Mouse (Mus musculus) brain, adult 2 months (tissue): ENCODE measurements at regions not wholly inside any gene's neighbourhood (a gene's known extent, or its start where the extent isn't known, plus 50 kb on each side); places are given as distances from the start of the nearest gene placed in this dataset.
"Not testable (repeated sequence)": the region's sequence is repeated elsewhere in the genome, so short reads cannot be mapped to it uniquely, and the experiment has no call there.

ENCODE experiments used
- DNase-seq: peaks from one replicate; pipeline ENCODE4 v3.0.0; 2011; ENCODE audit warnings: low read depth, low spot score

- DNase-seq: peak; percentile 99
Measured at GRCm38 (mm10) chr5:102123285-102123684, 53.6 kb upstream of the Wdfy3 start.

GRCm38 (mm10) chr5:102126737-102127136 is 57.0 kb upstream of the Wdfy3 start:
- peak; percentile 60 for DNase-seq

DNA sequence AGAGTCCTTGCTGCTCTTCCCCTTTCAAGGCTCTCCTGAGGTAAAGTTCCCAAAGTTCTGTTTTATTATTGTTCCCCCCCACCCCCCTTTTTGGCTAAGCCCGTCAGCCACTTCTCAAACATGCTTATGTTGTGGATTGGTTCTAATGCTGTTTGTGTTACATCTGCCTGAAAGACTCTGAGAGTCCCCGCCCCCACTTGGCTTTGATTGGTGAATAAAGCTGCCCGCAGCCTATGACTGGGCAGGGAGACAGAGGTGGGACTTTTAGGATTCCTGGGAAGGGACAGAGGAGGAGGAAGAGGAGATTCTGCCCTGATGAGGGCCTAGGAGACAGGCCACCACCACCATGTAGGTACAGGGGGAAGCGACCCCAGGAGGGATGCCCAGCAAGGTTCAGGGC is 78.3 kb upstream of the Wdfy3 start:
- DNase-seq: no peak

- DNase-seq: peak; percentile 92
Measured at GRCm38 (mm10) chr5:102149481-102150129, 79.9 kb upstream of the Wdfy3 start.

- DNase-seq: no peak
Measured at GRCm38 (mm10) chr5:102159621-102160020, 89.9 kb upstream of the Wdfy3 start.

DNA sequence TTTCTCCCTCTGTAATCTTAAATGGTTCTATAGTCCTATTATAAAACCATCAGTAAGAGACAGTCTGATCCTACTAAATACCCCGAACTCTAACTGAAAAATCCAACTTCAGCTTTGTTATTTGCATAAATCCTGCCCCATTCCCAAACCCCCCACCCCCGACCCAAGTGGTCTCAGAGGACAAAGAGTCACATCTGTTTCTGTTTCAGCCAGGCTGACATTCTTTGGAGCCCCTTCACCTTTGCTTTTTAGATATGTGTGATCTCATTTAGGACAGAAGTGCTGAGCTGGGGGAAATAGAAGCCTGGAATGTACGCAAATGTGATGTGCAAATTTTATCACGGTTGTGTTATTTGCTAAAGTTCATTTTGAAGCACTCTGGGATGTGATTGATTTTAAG is 98.3 kb upstream of the Wdfy3 start:
- no peak for DNase-seq

GRCm38 (mm10) chr5:102171808-102172207 is 102.1 kb upstream of the Wdfy3 start:
- DNase-seq: peak; percentile 23

DNA sequence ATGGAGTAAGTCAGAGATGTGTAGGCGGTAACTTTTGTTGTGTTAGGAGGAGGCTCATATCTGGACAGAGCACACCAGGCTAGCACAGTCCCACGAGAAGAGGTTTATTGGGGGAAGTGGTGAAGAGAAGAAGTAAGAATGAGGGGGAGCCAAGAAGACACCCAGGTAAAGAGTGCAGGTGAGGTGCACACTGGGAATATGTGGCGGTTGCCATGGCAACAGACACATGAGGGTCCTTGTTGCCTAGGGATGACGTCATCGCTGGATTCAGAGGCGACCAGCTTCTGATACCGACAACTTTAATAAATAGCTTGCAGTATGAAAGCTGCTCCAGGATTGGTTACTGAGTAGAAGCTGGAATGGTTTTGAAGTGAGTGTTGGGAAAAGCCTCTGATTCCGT is 110.5 kb upstream of the Wdfy3 start:
- peak; percentile 23 for DNase-seq

DNA sequence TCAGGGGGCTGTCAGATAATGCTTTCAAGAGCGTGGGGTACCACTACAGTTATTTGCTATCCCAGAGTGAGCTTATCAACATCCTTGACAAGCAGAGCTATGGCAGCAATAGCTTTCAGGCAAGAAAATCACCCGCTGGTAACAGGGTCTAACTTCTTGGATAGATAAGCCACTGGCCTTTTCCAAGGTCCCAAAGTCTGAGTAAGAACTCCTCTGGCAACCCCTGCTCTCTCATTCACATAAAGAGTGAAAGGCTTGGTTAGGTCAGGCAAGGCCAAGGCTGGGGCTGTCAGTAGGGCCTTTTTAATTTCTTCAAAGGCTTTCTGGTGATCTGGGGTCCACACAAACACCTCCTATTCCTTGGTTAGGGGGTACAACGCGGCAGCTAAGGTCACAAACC is 119.2 kb upstream of the Wdfy3 start:
- not testable (repeated sequence) for DNase-seq

- DNase-seq: no peak
Measured at GRCm38 (mm10) chr5:102206456-102206855, 136.7 kb upstream of the Wdfy3 start.

DNA sequence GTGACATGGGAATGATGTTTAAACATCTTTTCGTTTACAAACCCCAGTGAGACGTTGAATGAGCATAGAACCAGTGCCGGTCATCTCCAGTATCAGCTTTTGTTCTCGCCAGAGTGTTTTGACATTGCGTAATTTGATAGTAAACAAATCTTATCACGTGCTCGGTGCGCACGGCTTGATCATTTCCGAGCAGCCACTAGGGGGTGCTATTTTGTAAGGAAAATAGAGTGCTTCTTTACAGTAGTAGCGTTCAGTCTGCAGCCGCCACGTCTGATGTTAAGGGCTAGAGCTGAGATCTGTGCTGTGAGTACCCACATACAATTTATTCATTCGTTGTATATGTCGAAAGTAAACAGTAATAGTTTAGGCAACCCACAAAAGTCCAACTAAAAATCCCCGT is 137.2 kb upstream of the Wdfy3 start:
- peak; percentile 87 for DNase-seq

DNA sequence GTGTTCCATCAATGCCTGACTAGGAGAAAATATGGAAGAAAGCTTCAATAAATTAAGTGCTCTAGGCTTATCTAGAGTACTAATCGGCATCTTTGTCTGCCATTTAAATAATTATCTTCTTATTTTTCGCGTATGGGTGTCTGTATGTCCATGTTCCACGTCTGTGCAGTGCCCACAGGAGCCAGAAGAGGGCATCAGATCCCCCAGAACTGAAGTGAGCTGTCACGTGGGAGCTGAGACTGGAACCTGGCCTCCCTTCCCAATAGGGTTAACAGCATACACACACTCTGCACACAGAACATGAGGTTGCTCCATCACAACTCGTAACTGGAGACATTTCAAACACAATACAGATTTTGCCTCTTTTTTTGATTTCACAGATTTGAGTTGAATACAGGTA is 143.4 kb upstream of the Wdfy3 start:
- peak; percentile 47 for DNase-seq

DNA sequence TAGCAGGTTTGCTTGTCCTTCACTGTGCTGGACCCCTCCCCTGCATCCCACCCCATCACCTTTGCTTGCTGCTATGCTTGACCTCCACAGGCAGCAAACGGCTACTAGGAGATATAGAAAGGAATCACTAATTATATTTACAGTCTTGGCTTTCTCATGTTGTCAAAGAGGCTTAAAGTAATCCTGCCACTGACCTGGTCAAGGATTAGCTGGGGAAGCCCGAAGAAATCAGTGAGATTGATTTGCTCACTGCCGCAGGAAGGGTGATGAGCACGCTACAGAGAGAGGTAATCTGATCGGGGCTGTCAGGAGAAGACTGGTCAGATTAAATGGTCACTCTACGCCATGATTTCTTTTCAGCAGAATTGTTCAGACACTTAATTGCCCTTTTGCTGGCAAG is 157.4 kb upstream of the Wdfy3 start:
- DNase-seq: no peak

- DNase-seq: no peak
Measured at GRCm38 (mm10) chr5:102242614-102243013, 172.9 kb upstream of the Wdfy3 start.

DNA sequence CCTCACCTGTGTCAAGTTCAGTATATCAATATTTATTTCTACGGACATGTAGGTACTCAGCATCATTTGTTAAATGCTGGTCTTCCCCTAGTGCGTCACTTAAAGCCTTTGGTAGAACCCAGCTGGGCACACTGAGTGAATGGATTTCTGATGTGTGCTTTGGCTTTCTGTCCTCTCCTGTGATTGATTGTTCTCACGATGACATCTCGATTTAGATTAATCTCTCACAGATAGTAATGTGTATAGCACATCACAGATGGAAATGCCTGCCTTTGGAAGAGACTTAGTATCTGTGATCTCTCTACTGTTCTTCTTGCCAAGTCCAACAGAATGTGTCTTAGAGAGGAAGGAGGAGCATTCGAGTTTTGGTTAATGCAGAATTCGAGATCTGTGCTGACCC is 175.0 kb upstream of the Wdfy3 start:
- peak; percentile 7 for DNase-seq

DNA sequence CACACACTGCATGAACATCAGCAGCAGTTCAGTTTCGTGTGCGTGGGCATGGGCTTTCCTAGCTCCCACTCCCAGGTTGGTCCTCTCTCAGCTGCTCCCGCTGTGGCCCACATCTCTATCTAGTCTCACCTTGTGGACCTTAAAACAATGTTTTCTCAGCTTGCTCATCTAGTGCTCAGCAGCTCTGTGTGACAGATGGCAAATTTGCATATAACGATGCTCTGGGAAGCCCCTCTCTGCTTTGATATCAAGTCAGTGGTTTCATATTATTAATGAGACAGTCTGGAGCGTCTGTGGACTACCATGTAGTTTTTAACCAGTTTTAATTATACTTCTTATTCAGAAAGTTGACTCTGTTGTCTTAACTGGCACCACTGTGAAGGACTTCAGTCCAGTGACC is 179.0 kb upstream of the Wdfy3 start:
- no peak for DNase-seq

GRCm38 (mm10) chr5:102251076-102251475 is 181.4 kb upstream of the Wdfy3 start:
- DNase-seq: no peak

GRCm38 (mm10) chr5:102253786-102254185 is 184.1 kb upstream of the Wdfy3 start:
- DNase-seq: no peak

DNA sequence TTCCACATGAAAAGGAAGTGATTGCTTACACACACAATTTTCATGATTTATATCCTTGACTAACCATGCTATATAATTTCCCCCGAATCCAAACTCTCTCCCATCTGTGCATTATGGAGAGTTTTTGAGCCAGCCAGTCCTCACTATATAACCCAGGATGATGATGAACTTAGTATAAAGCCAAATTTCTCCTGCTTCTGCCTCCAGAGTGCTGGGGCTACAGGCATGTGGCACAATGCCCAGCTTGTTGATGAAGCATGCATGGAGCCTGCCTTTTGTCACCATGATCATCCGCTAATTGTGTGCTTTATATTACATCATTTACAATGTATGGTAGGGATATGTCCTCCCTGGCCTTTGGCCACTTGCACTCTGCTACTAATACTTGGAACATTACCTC is 187.4 kb upstream of the Wdfy3 start:
- no peak for DNase-seq

DNA sequence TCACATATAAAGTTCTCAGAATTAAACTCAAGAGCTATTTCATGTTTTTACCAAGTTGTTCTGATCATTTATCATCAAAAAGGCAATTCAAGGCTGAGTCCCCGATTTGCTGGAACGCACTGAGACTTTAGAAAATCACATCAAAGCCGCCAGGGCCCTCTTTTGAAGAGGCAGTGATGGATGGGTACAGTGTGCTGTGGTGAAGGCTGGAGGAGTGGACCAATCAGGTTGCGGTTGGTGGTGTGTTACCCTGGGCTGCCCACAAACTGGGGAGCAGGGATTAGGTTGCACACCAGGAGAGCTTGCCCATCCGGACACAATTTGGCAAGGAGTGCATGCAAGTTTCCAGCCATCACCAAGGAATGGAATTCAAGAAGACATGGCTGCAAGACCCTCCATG is 191.9 kb upstream of the Wdfy3 start:
- DNase-seq: peak; percentile 5

DNA sequence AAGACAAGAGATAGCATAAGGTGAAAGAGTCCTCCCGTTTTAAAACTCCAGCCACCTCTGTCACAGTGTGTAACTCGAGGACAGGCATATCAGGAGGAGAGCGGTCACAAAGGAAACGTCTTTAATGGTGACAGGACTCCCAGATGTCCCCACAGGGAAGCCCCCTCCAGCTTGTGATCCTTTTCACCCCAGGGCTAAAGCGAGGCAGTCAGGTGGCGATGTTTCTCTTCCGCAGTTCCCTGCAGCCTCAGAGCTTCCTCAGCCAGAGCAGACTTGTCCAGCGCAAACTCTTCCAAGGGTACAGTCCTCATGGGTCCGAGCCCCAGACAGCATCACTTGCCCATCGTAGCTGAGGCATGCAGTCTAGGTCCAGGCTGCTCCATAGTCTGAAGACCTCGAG is 196.7 kb upstream of the Wdfy3 start:
- no peak for DNase-seq

DNA sequence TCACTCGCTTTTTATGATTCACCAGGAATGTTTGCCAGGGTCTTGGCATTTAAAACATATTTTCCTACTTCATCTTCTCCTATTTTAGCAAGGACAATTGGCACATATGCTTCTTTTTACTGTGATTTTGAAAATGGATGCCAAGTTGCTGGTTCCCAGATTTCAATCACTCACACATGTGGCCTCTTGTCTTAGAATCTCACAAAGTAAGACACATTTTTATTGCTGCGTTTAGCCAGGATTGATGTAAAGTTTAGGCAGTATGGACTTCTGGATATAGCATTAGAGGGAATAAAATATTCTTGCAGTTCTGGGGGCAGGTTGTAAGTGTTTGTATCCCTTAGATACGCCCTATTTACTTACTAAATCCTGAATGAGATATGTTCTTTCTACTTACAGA is 197.4 kb upstream of the Wdfy3 start:
- DNase-seq: no peak

DNA sequence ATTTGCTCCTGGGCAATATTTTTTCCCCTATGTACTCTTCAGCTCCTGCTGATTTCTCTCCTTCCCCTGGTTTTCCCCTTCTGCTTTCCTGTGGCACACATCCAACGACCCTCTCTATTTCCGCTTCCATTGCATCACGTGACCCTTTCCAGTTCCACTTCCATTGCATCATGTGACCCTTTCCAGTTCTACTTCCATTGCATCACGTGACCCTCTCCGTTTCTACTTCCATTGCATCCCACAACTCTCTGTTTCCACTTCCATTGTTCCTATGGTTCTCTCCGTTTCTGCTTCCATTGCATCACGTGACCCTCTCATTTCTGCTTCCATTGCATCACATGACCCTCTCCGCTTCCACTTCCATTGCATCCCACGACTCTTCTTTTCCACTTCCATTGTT is 199.5 kb upstream of the Wdfy3 start:
- DNase-seq: no peak

DNA sequence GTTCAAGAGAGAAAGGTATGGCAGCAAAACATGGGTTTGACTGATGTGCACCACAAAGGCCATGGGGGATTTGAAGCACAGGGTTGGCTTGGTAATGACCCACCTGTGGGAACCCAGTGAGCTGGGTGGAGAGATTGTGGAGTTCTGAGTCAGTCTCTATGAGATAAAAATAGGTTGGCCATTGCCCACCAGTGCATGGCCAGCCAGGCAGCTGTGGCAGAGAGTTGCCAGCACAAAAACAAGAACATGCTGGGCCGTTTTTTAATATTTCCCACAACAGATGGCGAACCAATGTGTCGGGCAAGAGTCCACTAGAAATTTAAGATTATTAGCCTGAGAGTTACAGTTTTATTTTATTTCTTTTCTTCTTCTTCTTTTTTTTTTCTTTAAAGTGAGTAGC is 205.6 kb upstream of the Arhgap24 start:
- DNase-seq: no peak
